Mouse (Mus musculus): Measurements from ENCODE around the gene Dscaml1. TPM values are rescaled to one million over a fixed set of nuclear protein-coding genes. Genes with fewer than 3 reads are reported as not detected.
A peak's percentile ranks its signal among the peaks of the same experiment; 100 is the strongest.

The Dscaml1 gene
- 25.8 and 32.4 TPM in 2 replicates for polyA plus RNA-seq (2012; rRNA removed)

GRCm38 (mm10) chr9:45426456-45426855 is at the start of gene Dscaml1:
Gene Dscaml1, plus strand, starts transcription at chr9:45426628.
- H3K36me3 ChIP-seq (ENCODE audit: control insufficient read depth, insufficient read depth, low read length): no peaks in the 10 kb centered on the region
- 0 out of 2 replicates have a peak within 1 kb of the TSS, but pooled peaks have one; percentile 18 for H3K27ac ChIP-seq (ENCODE audit: control insufficient read depth, insufficient read depth, low read depth, low read length)
- peaks cover 4% of the 10 kb centered on the region for H3K4me1 ChIP-seq (ENCODE audit: control insufficient read depth, insufficient read depth, low read length)
- H3K27me3 ChIP-seq (ENCODE audit: control insufficient read depth, insufficient read depth, low read length): peaks cover 7% of the 10 kb centered on the region
- no peak for TF ChIP-seq CTCF (IDR thresholded peaks at IDR 0.05; ENCODE audit: control insufficient read depth, insufficient read depth, insufficient replicate concordance, low read depth, low read length)
- peak; percentile 28; the same call in 1 of the 2 replicates for TF ChIP-seq POLR2A (IDR thresholded peaks at IDR 0.05; ENCODE audit: control insufficient read depth, low read depth, low read length)
- peak within 1 kb of the TSS; percentile 78 for H3K4me3 ChIP-seq (ENCODE audit: control insufficient read depth, low read depth, low read length)

- H3K4me3 ChIP-seq (ENCODE audit: control insufficient read depth, low read depth, low read length): no peak overlapping the region
- H3K27me3 ChIP-seq (ENCODE audit: control insufficient read depth, insufficient read depth, low read length): no peaks in the 10 kb centered on the region
- TF ChIP-seq CTCF (IDR thresholded peaks at IDR 0.05; ENCODE audit: control insufficient read depth, insufficient read depth, insufficient replicate concordance, low read depth, low read length): no peak
- TF ChIP-seq POLR2A (IDR thresholded peaks at IDR 0.05; ENCODE audit: control insufficient read depth, low read depth, low read length): no peak
- H3K36me3 ChIP-seq (ENCODE audit: control insufficient read depth, insufficient read depth, low read length): no peaks in the 10 kb centered on the region
- H3K4me1 ChIP-seq (ENCODE audit: control insufficient read depth, insufficient read depth, low read length): peaks cover 2% of the 10 kb centered on the region; the same call in 1 of the 2 replicates
- no peak overlapping the region for H3K27ac ChIP-seq (ENCODE audit: control insufficient read depth, insufficient read depth, low read depth, low read length)
Observed at GRCm38 (mm10) chr9:45376883-45377282, 49.5 kb upstream of the Dscaml1 start.

- no peaks in the 10 kb centered on the region for H3K36me3 ChIP-seq (ENCODE audit: control insufficient read depth, insufficient read depth, low read length)
- no peak for TF ChIP-seq POLR2A (IDR thresholded peaks at IDR 0.05; ENCODE audit: control insufficient read depth, low read depth, low read length)
- no peak for TF ChIP-seq CTCF (IDR thresholded peaks at IDR 0.05; ENCODE audit: control insufficient read depth, insufficient read depth, insufficient replicate concordance, low read depth, low read length)
- H3K4me3 ChIP-seq (ENCODE audit: control insufficient read depth, low read depth, low read length): no peak overlapping the region
- H3K27ac ChIP-seq (ENCODE audit: control insufficient read depth, insufficient read depth, low read depth, low read length): peak overlapping the region; percentile 46
- peaks cover 2% of the 10 kb centered on the region; the same call in 1 of the 2 replicates for H3K4me1 ChIP-seq (ENCODE audit: control insufficient read depth, insufficient read depth, low read length)
- H3K27me3 ChIP-seq (ENCODE audit: control insufficient read depth, insufficient read depth, low read length): no peaks in the 10 kb centered on the region
Observed at GRCm38 (mm10) chr9:45380411-45381251, 45.8 kb upstream of the Dscaml1 start.

GRCm38 (mm10) chr9:45382336-45382735 is 44.1 kb upstream of the Dscaml1 start:
- H3K27me3 ChIP-seq (ENCODE audit: control insufficient read depth, insufficient read depth, low read length): no peaks in the 10 kb centered on the region
- TF ChIP-seq CTCF (IDR thresholded peaks at IDR 0.05; ENCODE audit: control insufficient read depth, insufficient read depth, insufficient replicate concordance, low read depth, low read length) (no peak), POLR2A (IDR thresholded peaks at IDR 0.05; ENCODE audit: control insufficient read depth, low read depth, low read length) (no peak)
- no peak overlapping the region for H3K4me3 ChIP-seq (ENCODE audit: control insufficient read depth, low read depth, low read length)
- peaks cover 2% of the 10 kb centered on the region; the same call in 1 of the 2 replicates for H3K4me1 ChIP-seq (ENCODE audit: control insufficient read depth, insufficient read depth, low read length)
- H3K36me3 ChIP-seq (ENCODE audit: control insufficient read depth, insufficient read depth, low read length): no peaks in the 10 kb centered on the region
- H3K27ac ChIP-seq (ENCODE audit: control insufficient read depth, insufficient read depth, low read depth, low read length): no peak overlapping the region

- H3K27me3 ChIP-seq (ENCODE audit: control insufficient read depth, insufficient read depth, low read length): no peaks in the 10 kb centered on the region
- no peak for TF ChIP-seq POLR2A (IDR thresholded peaks at IDR 0.05; ENCODE audit: control insufficient read depth, low read depth, low read length)
- no peak for TF ChIP-seq CTCF (IDR thresholded peaks at IDR 0.05; ENCODE audit: control insufficient read depth, insufficient read depth, insufficient replicate concordance, low read depth, low read length)
- no peaks in the 10 kb centered on the region for H3K36me3 ChIP-seq (ENCODE audit: control insufficient read depth, insufficient read depth, low read length)
- H3K4me3 ChIP-seq (ENCODE audit: control insufficient read depth, low read depth, low read length): no peak overlapping the region
- H3K4me1 ChIP-seq (ENCODE audit: control insufficient read depth, insufficient read depth, low read length): peaks cover 2% of the 10 kb centered on the region; the same call in 1 of the 2 replicates
- H3K27ac ChIP-seq (ENCODE audit: control insufficient read depth, insufficient read depth, low read depth, low read length): no peak overlapping the region
Observed at GRCm38 (mm10) chr9:45382834-45383233, 43.6 kb upstream of the Dscaml1 start.

- H3K27ac ChIP-seq (ENCODE audit: control insufficient read depth, insufficient read depth, low read depth, low read length): no peak overlapping the region
- peaks cover 2% of the 10 kb centered on the region; the same call in 1 of the 2 replicates for H3K4me1 ChIP-seq (ENCODE audit: control insufficient read depth, insufficient read depth, low read length)
- TF ChIP-seq POLR2A (IDR thresholded peaks at IDR 0.05; ENCODE audit: control insufficient read depth, low read depth, low read length) (no peak), CTCF (IDR thresholded peaks at IDR 0.05; ENCODE audit: control insufficient read depth, insufficient read depth, insufficient replicate concordance, low read depth, low read length) (no peak)
- H3K27me3 ChIP-seq (ENCODE audit: control insufficient read depth, insufficient read depth, low read length): no peaks in the 10 kb centered on the region
- no peak overlapping the region for H3K4me3 ChIP-seq (ENCODE audit: control insufficient read depth, low read depth, low read length)
- no peaks in the 10 kb centered on the region for H3K36me3 ChIP-seq (ENCODE audit: control insufficient read depth, insufficient read depth, low read length)
Observed at GRCm38 (mm10) chr9:45383883-45384282, 42.5 kb upstream of the Dscaml1 start.

- no peaks in the 10 kb centered on the region for H3K36me3 ChIP-seq (ENCODE audit: control insufficient read depth, insufficient read depth, low read length)
- no peak overlapping the region for H3K4me3 ChIP-seq (ENCODE audit: control insufficient read depth, low read depth, low read length)
- H3K4me1 ChIP-seq (ENCODE audit: control insufficient read depth, insufficient read depth, low read length): no peaks in the 10 kb centered on the region
- H3K27ac ChIP-seq (ENCODE audit: control insufficient read depth, insufficient read depth, low read depth, low read length): no peak overlapping the region
- no peak for TF ChIP-seq CTCF (IDR thresholded peaks at IDR 0.05; ENCODE audit: control insufficient read depth, insufficient read depth, insufficient replicate concordance, low read depth, low read length)
- TF ChIP-seq POLR2A (IDR thresholded peaks at IDR 0.05; ENCODE audit: control insufficient read depth, low read depth, low read length): no peak
- no peaks in the 10 kb centered on the region for H3K27me3 ChIP-seq (ENCODE audit: control insufficient read depth, insufficient read depth, low read length)
Observed at GRCm38 (mm10) chr9:45386698-45387097, 39.7 kb upstream of the Dscaml1 start.
